Comparison of ENCODE assay signal across 8 mouse cellular contexts in genomic region chr8:115375361-115376047, GRCm38 (mm10).
DNase-seq lines count a peak whose midpoint lies in the region; ATAC-seq and TF ChIP-seq lines count a peak whose summit lies in the region.

No protein-coding gene starts in this region.

- ATAC-seq in frontal cortex, adult (ENCODE audit: low TSS enrichment), result peak; percentile 38; the same call in 1 of the 2 replicates
- ATAC-seq in midbrain, embryonic 11.5 days (ENCODE audit: low FRiP score), result no peak
- ATAC-seq in midbrain, embryonic 15.5 days (replicated peaks), result no peak
- ATAC-seq in heart, postnatal 0 days (ENCODE audit: insufficient read depth, low read depth), result peak; percentile 87

- peak overlapping the region; percentile 14; the same call in 1 of the 2 replicates for H3K27ac ChIP-seq in midbrain, embryonic 11.5 days (ENCODE audit: low read depth, low read length)
- H3K27ac ChIP-seq in midbrain, embryonic 15.5 days, result no peak overlapping the region
- no peak overlapping the region for H3K27ac ChIP-seq in heart, postnatal 0 days (ENCODE audit: low read depth)

- no peak for TF ChIP-seq CTCF in heart, postnatal 0 days (IDR thresholded peaks at IDR 0.05; ENCODE audit: low read depth)

- H3K4me3 ChIP-seq in midbrain, embryonic 11.5 days (ENCODE audit: low read depth, low read length), result no peak overlapping the region
- H3K4me3 ChIP-seq in midbrain, embryonic 15.5 days, result no peak overlapping the region
- H3K4me3 ChIP-seq in heart, postnatal 0 days (ENCODE audit: low read depth, low read length), result no peak overlapping the region

- no peak for DNase-seq in frontal cortex, postnatal 14 days (ENCODE audit: low spot score in 2 of 2)
- DNase-seq in midbrain, embryonic 11.5 days (ENCODE audit: low spot score, missing footprints), result no peak
- peak; percentile 88 for DNase-seq in heart, postnatal 0 days (ENCODE audit: low spot score)
- DNase-seq in telencephalon, adult 2 months (ENCODE audit: low read depth, low spot score), result peak; percentile 42
- no peak for DNase-seq in urinary bladder, postnatal 36 days (ENCODE audit: low spot score in 2 of 2)
- no peak for DNase-seq in right cerebral cortex, postnatal 25 days

- H3K4me2 ChIP-seq in midbrain, embryonic 11.5 days, result no peak overlapping the region
- no peak overlapping the region for H3K4me2 ChIP-seq in midbrain, embryonic 15.5 days
- H3K4me2 ChIP-seq in heart, postnatal 0 days (ENCODE audit: low read depth, low read length), result peak overlapping the region; percentile 25; the same call in 1 of the 2 replicates

- TF ChIP-seq EP300 in heart, postnatal 0 days (IDR thresholded peaks at IDR 0.05; ENCODE audit: low read depth), result no peak

- H3K9ac ChIP-seq in midbrain, embryonic 11.5 days (ENCODE audit: low read length), result no peak overlapping the region
- H3K9ac ChIP-seq in midbrain, embryonic 15.5 days, result no peak overlapping the region
- no peak overlapping the region for H3K9ac ChIP-seq in heart, postnatal 0 days (replicated peaks; ENCODE audit: low read depth, low read length)

- H3K36me3 ChIP-seq in midbrain, embryonic 11.5 days (ENCODE audit: control insufficient read depth, insufficient read depth, low read length), result no peaks in the 10 kb centered on the region
- H3K36me3 ChIP-seq in midbrain, embryonic 15.5 days (replicated peaks), result no peaks in the 10 kb centered on the region
- no peaks in the 10 kb centered on the region for H3K36me3 ChIP-seq in heart, postnatal 0 days (replicated peaks; ENCODE audit: control insufficient read depth, insufficient read depth, low read length)

- WGBS in midbrain, embryonic 11.5 days, result 79% methylated on average over 8 of the region's 8 CpGs
- WGBS in midbrain, embryonic 15.5 days, result 63% methylated on average over 8 of the region's 8 CpGs
- WGBS in heart, postnatal 0 days, result 29% methylated on average over 8 of the region's 8 CpGs

- H3K9me3 ChIP-seq in midbrain, embryonic 11.5 days (ENCODE audit: control insufficient read depth, low read length), result no peaks in the 10 kb centered on the region
- no peaks in the 10 kb centered on the region for H3K9me3 ChIP-seq in midbrain, embryonic 15.5 days
- no peaks in the 10 kb centered on the region for H3K9me3 ChIP-seq in heart, postnatal 0 days (replicated peaks; ENCODE audit: control insufficient read depth, low read length)

- peaks cover 5% of the 10 kb centered on the region; the same call in 1 of the 2 replicates for H3K4me1 ChIP-seq in midbrain, embryonic 11.5 days (ENCODE audit: control insufficient read depth, insufficient read depth, low read length)
- peaks cover 7% of the 10 kb centered on the region; the same call in 1 of the 2 replicates for H3K4me1 ChIP-seq in midbrain, embryonic 15.5 days
- H3K4me1 ChIP-seq in heart, postnatal 0 days (ENCODE audit: control insufficient read depth, insufficient read depth), result peaks cover 11% of the 10 kb centered on the region

- no peaks in the 10 kb centered on the region for H3K27me3 ChIP-seq in midbrain, embryonic 11.5 days (ENCODE audit: control insufficient read depth, insufficient read depth, low read length)
- H3K27me3 ChIP-seq in midbrain, embryonic 15.5 days (replicated peaks), result no peaks in the 10 kb centered on the region
- H3K27me3 ChIP-seq in heart, postnatal 0 days (ENCODE audit: control insufficient read depth, insufficient read depth, low read length), result no peaks in the 10 kb centered on the region

Comparison
In these comparisons a context has a peak if more than half of its experiments do, and no peak if none do; other contexts are left out.
1. ATAC-seq: peak in frontal cortex, adult (single experiment) and heart, postnatal 0 days (single experiment); none in midbrain, embryonic 11.5 days (single experiment) and midbrain, embryonic 15.5 days (single experiment).
2. DNase-seq: peak in heart, postnatal 0 days (single experiment) and telencephalon, adult 2 months (single experiment); none in frontal cortex, postnatal 14 days (0 of 2), midbrain, embryonic 11.5 days (single experiment), urinary bladder, postnatal 36 days (0 of 2) and right cerebral cortex, postnatal 25 days (single experiment).